Mouse (Mus musculus) stomach, embryonic 16.5 days (tissue): ENCODE measurements at regions not wholly inside any gene's neighbourhood (a gene's known extent, or its start where the extent isn't known, plus 50 kb on each side); places are given as distances from the start of the nearest gene placed in this dataset.

Experiments
- ATAC-seq: fragments of 200-750 bp; cut with Nextera tagmentation; 2 replicates; pipeline ENCODE4 v1.8.0; 2017; ENCODE audit warnings: moderate number of reproducible peaks, moderate TSS enrichment; ENCODE audit not compliant: insufficient read depth, low FRiP score
- H3K27ac ChIP-seq: fragments of 300-500 bp; sonication (generic); 2 replicates; pipeline ENCODE4 v1.5.1; 2014; ENCODE audit warnings: low read length
- H3K27me3 ChIP-seq: fragments of 300-500 bp; sonication (generic); 2 replicates; pipeline ENCODE4 v1.6.1; 2014; ENCODE audit warnings: low read length, control low read depth, mixed read lengths; ENCODE audit not compliant: control insufficient read depth, insufficient read depth
- H3K36me3 ChIP-seq: fragments of 300-500 bp; sonication (generic); 2 replicates; pipeline ENCODE4 v1.6.1; 2014; ENCODE audit warnings: low read length; ENCODE audit not compliant: control insufficient read depth, insufficient read depth
- H3K4me1 ChIP-seq: fragments of 300-500 bp; sonication (generic); 2 replicates; pipeline ENCODE4 v1.6.1; 2014; ENCODE audit warnings: low read length, control low read depth, mixed read lengths; ENCODE audit not compliant: control insufficient read depth, insufficient read depth
- H3K4me2 ChIP-seq: fragments of 300-500 bp; sonication (generic); 2 replicates; pipeline ENCODE4 v1.6.1; 2014; ENCODE audit warnings: low read depth, low read length, mixed read lengths
- H3K4me3 ChIP-seq: fragments of 300-500 bp; sonication (generic); replicated peaks from 2 replicates; pipeline ENCODE4 v1.5.1; 2014; ENCODE audit warnings: mild to moderate bottlenecking, low read length
- H3K9ac ChIP-seq: fragments of 300-500 bp; sonication (generic); 2 replicates; pipeline ENCODE4 v1.6.1; 2014; ENCODE audit warnings: low read length
- H3K9me3 ChIP-seq: fragments of 300-500 bp; sonication (generic); replicated peaks from 2 replicates; pipeline ENCODE4 v1.6.1; 2016; ENCODE audit warnings: low read length, control low read depth; ENCODE audit not compliant: control insufficient read depth
- WGBS: fragments of 180-500 bp; shearing (Covaris S2); extraction: QIAGEN DNeasy Blood & Tissue Kit; methylation state at CpG from one replicate; pipeline ENCODE4 v1.1.7; 2014; 5-methylcytosine and 5-hydroxymethylcytosine counted together

GRCm38 (mm10) chr5:106082891-106083290, 206.5 kb downstream of the Zfp326 start:
- no peaks in the 10 kb centered on the region for H3K27me3 ChIP-seq
- 42% methylated on average over 7 of the region's 7 CpGs for WGBS
- no peak overlapping the region for H3K9ac ChIP-seq
- H3K27ac ChIP-seq, result no peak overlapping the region
- no peaks in the 10 kb centered on the region for H3K9me3 ChIP-seq
- ATAC-seq, result no peak
- no peak overlapping the region for H3K4me3 ChIP-seq
- no peaks in the 10 kb centered on the region for H3K4me1 ChIP-seq
- no peak overlapping the region for H3K4me2 ChIP-seq
- H3K36me3 ChIP-seq, result no peaks in the 10 kb centered on the region

- 82% methylated on average over 9 of the region's 9 CpGs for WGBS
- Histone ChIP-seq H3K36me3 (no peaks in the 10 kb centered on the region), H3K4me2 (no peak overlapping the region), H3K4me1 (no peaks in the 10 kb centered on the region), H3K9me3 (peaks cover 4% of the 10 kb centered on the region; the same call in 1 of the 2 replicates), H3K27ac (no peak overlapping the region), H3K27me3 (no peaks in the 10 kb centered on the region), H3K9ac (no peak overlapping the region), H3K4me3 (no peak overlapping the region)
- no peak for ATAC-seq
Observed at GRCm38 (mm10) chr5:106067124-106067551, 190.8 kb downstream of the Zfp326 start.

- Histone ChIP-seq H3K36me3 (no peaks in the 10 kb centered on the region), H3K9me3 (peaks cover 4% of the 10 kb centered on the region; the same call in 1 of the 2 replicates), H3K27me3 (no peaks in the 10 kb centered on the region), H3K27ac (no peak overlapping the region), H3K9ac (no peak overlapping the region), H3K4me2 (no peak overlapping the region), H3K4me3 (no peak overlapping the region), H3K4me1 (no peaks in the 10 kb centered on the region)
- no peak for ATAC-seq
Observed at GRCm38 (mm10) chr5:106066706-106067105, 190.3 kb downstream of the Zfp326 start.

GRCm38 (mm10) chr5:106064366-106064765, 188.0 kb downstream of the Zfp326 start:
- WGBS, result 87% methylated on average over 7 of the region's 7 CpGs
- ATAC-seq, result no peak
- Histone ChIP-seq H3K36me3 (no peaks in the 10 kb centered on the region), H3K27ac (no peak overlapping the region), H3K4me3 (no peak overlapping the region), H3K9ac (no peak overlapping the region), H3K27me3 (no peaks in the 10 kb centered on the region), H3K4me1 (no peaks in the 10 kb centered on the region), H3K9me3 (peaks cover 4% of the 10 kb centered on the region; the same call in 1 of the 2 replicates), H3K4me2 (no peak overlapping the region)

- H3K27me3 ChIP-seq, result no peaks in the 10 kb centered on the region
- peaks cover 4% of the 10 kb centered on the region; the same call in 1 of the 2 replicates for H3K9me3 ChIP-seq
- H3K4me2 ChIP-seq, result no peak overlapping the region
- no peaks in the 10 kb centered on the region for H3K36me3 ChIP-seq
- H3K27ac ChIP-seq, result no peak overlapping the region
- ATAC-seq, result no peak
- 85% methylated on average over 6 of the region's 6 CpGs for WGBS
- no peak overlapping the region for H3K4me3 ChIP-seq
- H3K4me1 ChIP-seq, result no peaks in the 10 kb centered on the region
- no peak overlapping the region for H3K9ac ChIP-seq
Observed at GRCm38 (mm10) chr5:106062926-106063325, 186.6 kb downstream of the Zfp326 start.

GRCm38 (mm10) chr5:106056631-106057030, 180.3 kb downstream of the Zfp326 start:
- Histone ChIP-seq H3K4me1 (no peaks in the 10 kb centered on the region), H3K4me2 (no peak overlapping the region), H3K36me3 (no peaks in the 10 kb centered on the region), H3K9ac (no peak overlapping the region), H3K27me3 (no peaks in the 10 kb centered on the region; the same call in 1 of the 2 replicates), H3K9me3 (no peaks in the 10 kb centered on the region), H3K4me3 (no peak overlapping the region), H3K27ac (no peak overlapping the region)
- no peak for ATAC-seq
- 26% methylated on average over 9 of the region's 9 CpGs for WGBS

- Histone ChIP-seq H3K4me2 (no peak overlapping the region), H3K9me3 (no peaks in the 10 kb centered on the region), H3K27ac (no peak overlapping the region), H3K27me3 (no peaks in the 10 kb centered on the region; the same call in 1 of the 2 replicates), H3K9ac (no peak overlapping the region), H3K4me3 (no peak overlapping the region), H3K4me1 (no peaks in the 10 kb centered on the region), H3K36me3 (no peaks in the 10 kb centered on the region)
- WGBS, result 33% methylated on average over 8 of the region's 8 CpGs
- no peak for ATAC-seq
Observed at GRCm38 (mm10) chr5:106055221-106055620, 178.9 kb downstream of the Zfp326 start.

- H3K9me3 ChIP-seq, result no peaks in the 10 kb centered on the region
- no peak for ATAC-seq
Observed at GRCm38 (mm10) chr5:106051026-106051425, 174.7 kb downstream of the Zfp326 start.

GRCm38 (mm10) chr5:106044878-106045585, 168.7 kb downstream of the Zfp326 start:
- WGBS, result 75% methylated on average over 12 of the region's 12 CpGs
- no peaks in the 10 kb centered on the region for H3K27me3 ChIP-seq
- H3K4me1 ChIP-seq, result no peaks in the 10 kb centered on the region
- H3K36me3 ChIP-seq, result no peaks in the 10 kb centered on the region
- no peak overlapping the region for H3K9ac ChIP-seq
- no peak for ATAC-seq
- H3K9me3 ChIP-seq, result no peaks in the 10 kb centered on the region
- H3K4me2 ChIP-seq, result no peak overlapping the region
- no peak overlapping the region for H3K4me3 ChIP-seq
- no peak overlapping the region for H3K27ac ChIP-seq

More at GRCm38 (mm10) chr5:106051026-106051425, 174.7 kb downstream of the Zfp326 start:
- H3K4me3 ChIP-seq, result no peak overlapping the region
- H3K27me3 ChIP-seq, result no peaks in the 10 kb centered on the region; the same call in 1 of the 2 replicates
- H3K36me3 ChIP-seq, result no peaks in the 10 kb centered on the region
- H3K9ac ChIP-seq, result no peak overlapping the region
- WGBS, result 85% methylated on average over 8 of the region's 8 CpGs
- no peak overlapping the region for H3K27ac ChIP-seq
- H3K4me1 ChIP-seq, result no peaks in the 10 kb centered on the region
- no peak overlapping the region for H3K4me2 ChIP-seq
